Mouse (Mus musculus): ENCODE data around the gene Rxrb. TPM values are rescaled to one million over a fixed set of nuclear protein-coding genes. Genes with fewer than 3 reads are reported as not detected.

The Rxrb gene
- total RNA-seq, 2 experiments from 2014 or later: 81.9 to 87.8 TPM

DNA sequence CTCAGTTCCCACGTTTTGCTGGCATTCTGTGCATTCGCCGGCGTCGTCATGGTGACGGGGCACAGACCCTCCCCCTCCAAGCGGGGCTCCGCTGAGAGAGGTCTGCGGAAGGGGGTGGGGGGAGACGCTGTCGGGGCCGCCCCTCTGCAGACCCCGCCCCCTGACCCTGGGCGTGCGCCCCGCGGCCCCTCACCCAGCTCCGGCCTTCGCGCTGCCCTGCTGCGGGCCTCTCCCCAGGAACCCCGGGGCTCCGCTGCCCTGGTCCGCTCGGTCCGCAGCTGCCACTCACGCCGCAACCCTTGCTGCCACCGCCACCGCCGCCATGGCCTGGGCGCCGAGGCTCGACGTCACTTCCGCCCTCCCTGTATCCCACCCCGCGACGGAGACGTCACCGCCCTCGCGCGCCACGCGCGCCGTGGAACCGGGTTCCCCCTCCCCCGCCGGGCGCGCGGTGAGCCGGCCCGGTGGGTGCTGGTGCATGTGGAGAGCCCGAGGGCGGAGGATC, 7.2 kb upstream of the Rxrb start, which contains the start of gene Ring1:
TSS of gene Ring1 (minus strand) at position 364 of the 505 bp plus-strand sequence.
- DNase-seq (ENCODE audit: low spot score in 2 of 2): peak; percentile 91 to 93
- intact Hi-C loops (cut with DNase I): no loop called here

- no peak for DNase-seq (ENCODE audit: low spot score in 2 of 2)
- intact Hi-C loops (cut with DNase I): no loop called here
Measured at GRCm38 (mm10) chr17:34024861-34025755, 6.5 kb upstream of the Rxrb start.

DNA sequence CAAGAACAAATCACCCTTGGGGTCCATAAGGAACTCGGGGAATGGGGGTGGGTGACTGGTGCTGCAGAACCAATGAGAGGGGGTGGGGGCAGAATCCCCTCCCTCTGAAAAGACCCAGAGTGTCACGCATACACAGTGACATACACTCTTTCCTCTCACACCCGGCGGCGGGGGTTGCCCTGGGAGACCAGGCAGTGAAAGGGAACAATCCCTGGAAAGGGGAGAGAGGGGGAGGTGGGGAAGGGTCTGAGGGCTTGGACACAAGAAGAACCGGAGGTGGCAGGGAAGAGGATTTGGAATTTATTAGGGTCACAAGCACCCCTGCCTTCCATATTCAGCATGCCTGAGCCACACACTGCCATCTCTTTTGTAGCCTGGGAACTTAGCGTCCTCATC, 5.9 kb upstream of the Rxrb start:
- DNase-seq (ENCODE audit: low spot score in 2 of 2): no peak
- intact Hi-C loops (cut with DNase I): no loop called here

- intact Hi-C loops (cut with DNase I): no loop called here
- no peak for DNase-seq (ENCODE audit: low spot score in 2 of 2)
Measured at GRCm38 (mm10) chr17:34026221-34026620, 5.4 kb upstream of the Rxrb start.

- intact Hi-C loops (cut with DNase I): no loop called here
- no peak for DNase-seq (ENCODE audit: low spot score in 2 of 2)
Measured at GRCm38 (mm10) chr17:34026917-34027655, 4.5 kb upstream of the Rxrb start.

DNA sequence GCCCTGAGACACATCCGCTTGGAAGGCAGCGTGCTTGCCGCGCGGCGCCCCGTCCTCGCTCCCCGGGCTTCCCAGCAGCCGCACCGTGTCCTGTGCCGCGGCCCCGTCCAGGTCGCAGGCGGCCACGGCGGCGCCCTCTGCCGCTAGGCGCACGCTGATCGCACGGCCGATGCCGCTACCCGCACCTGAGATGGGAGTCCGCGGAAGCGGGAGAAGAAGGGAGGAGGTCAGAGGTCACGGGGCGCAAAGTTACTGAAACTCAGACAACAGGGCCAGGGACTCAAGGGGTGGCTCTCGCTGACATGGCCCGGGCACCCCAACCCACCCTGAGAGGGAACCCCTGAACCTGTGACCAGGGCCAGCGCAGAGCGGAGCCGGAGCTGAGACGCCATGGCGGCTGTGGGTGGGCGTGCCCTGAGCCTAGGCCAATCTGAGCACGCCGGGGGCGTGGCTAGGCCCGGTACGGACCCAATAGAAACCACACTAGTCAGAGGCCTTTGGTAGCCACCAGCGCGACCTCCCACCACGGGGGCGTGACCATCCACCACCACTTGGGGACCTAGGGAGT, 3.9 kb upstream of the Rxrb start, which contains the start of gene H2-Ke6:
TSS of gene H2-Ke6 (minus strand) at position 405 of the 568 bp plus-strand sequence.
- intact Hi-C loops (cut with DNase I): no loop called here
- peak; percentile 87 to 88 for DNase-seq (ENCODE audit: low spot score in 2 of 2)

- intact Hi-C loops (cut with DNase I): no loop called here
Measured at GRCm38 (mm10) chr17:34028501-34029149, 3.0 kb upstream of the Rxrb start.

DNA sequence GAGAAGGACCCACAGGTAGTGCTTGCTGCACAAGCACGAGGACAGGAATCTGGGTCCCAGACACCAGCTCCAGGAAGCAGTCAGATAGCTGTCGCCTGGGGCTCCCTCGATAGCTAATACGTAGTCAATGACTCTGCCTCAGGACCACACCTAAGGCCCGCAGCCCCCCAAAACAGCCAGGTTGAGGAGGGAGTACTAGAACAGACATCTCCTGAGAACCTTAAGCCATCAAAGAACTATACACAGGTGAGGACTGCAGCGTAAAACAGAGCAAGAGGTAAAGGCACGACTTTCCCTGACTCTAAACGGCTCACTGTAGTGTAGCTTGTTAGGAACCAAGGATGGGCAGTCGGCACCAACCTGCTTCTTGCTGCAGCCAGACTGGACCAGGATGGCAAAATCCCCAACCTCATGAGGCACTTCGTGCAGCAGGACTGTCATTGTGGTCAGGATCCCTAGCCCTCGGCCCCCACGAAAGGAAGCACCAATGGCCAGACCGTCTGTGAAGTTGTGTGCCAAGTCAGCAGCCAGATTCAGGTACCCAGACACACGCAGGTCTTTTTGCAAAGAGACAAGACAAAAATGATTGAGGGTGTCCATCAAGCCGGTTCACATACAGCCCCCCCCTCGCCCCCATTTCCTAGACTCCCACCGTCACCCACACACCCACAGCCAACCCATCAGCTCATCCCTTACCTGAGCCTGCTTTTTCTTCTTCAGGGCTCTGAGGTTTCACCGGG, 2.3 kb upstream of the Rxrb start:
- DNase-seq (ENCODE audit: low spot score in 2 of 2): no peak
- intact Hi-C loops (cut with DNase I): no loop called here

More at GRCm38 (mm10) chr17:34028501-34029149, 3.0 kb upstream of the Rxrb start:
- DNase-seq (ENCODE audit: low spot score in 2 of 2): no peak

GRCm38 (mm10) chr17:34029890-34030595, 1.6 kb upstream of the Rxrb start:
- intact Hi-C loops (cut with DNase I): loop anchor here (10.0 kb wide), 1 partner anchor 565 kb away; the partner anchor contains the start of genes Ager and Pbx2
- DNase-seq (ENCODE audit: low spot score in 2 of 2): peak in 1 of 2 experiments; percentile 4

GRCm38 (mm10) chr17:34030861-34031326, 718 bp upstream of the Rxrb start:
- intact Hi-C loops (cut with DNase I): loop anchor here (1.0 to 10.0 kb wide), 2 partner anchors 88 to 564 kb away; partner anchors contain the start of genes Ager, H2-DMa and Pbx2
- no peak for DNase-seq (ENCODE audit: low spot score in 2 of 2)

GRCm38 (mm10) chr17:34032174-34032632, 591 bp downstream of the Rxrb start:
- no peak for DNase-seq (ENCODE audit: low spot score in 2 of 2)
- intact Hi-C loops (cut with DNase I): loop anchor here (10.0 kb wide), 1 partner anchor 563 kb away; the partner anchor contains the start of genes Ager and Pbx2

DNA sequence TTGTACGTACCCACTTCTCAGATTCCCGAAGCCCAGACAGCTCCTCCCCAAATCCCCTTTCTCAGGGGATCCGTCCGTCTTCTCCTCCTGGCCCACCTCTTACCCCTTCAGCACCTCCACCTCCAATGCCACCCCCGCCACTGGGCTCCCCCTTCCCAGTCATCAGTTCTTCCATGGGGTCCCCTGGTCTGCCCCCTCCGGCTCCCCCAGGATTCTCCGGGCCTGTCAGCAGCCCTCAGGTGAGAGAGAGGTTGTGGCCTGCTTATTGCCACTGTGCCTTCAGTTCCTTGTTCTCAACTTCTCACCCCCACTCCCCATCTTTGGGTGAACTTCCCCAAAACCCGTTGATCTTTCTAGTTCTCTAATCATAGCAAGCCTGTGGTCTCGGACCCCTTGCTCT, 1.2 kb downstream of the Rxrb start:
- no peak for DNase-seq (ENCODE audit: low spot score in 2 of 2)
- intact Hi-C loops (cut with DNase I): loop anchor here (10.0 kb wide), 1 partner anchor 562 kb away; the partner anchor contains the start of genes Ager and Pbx2

- DNase-seq (ENCODE audit: low spot score in 2 of 2): no peak
- intact Hi-C loops (cut with DNase I): loop anchor here (10.0 kb wide), 1 partner anchor 561 kb away; the partner anchor contains the start of genes Ager and Pbx2
Measured at GRCm38 (mm10) chr17:34033441-34033840, 1.8 kb downstream of the Rxrb start.

DNA sequence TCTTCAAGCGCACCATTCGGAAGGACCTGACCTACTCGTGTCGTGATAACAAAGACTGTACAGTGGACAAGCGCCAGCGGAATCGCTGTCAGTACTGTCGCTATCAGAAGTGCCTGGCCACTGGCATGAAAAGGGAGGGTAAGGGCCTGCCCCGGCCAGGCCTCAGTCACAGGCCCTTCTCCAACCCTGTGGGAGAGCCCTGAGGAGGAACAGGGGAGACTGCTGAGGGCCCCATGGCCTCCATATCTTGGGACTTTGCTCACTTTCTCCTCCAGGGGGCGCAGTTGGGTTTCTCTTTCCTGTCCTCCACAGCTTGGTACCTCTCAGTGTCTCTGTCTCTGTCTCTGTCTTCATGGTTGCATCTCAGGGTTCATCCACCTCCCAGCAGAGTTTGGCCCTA, 2.5 kb downstream of the Rxrb start:
- intact Hi-C loops (cut with DNase I): loop anchor here (10.0 kb wide), 1 partner anchor 561 kb away; the partner anchor contains the start of genes Ager and Pbx2
- DNase-seq (ENCODE audit: low spot score in 2 of 2): no peak

DNA sequence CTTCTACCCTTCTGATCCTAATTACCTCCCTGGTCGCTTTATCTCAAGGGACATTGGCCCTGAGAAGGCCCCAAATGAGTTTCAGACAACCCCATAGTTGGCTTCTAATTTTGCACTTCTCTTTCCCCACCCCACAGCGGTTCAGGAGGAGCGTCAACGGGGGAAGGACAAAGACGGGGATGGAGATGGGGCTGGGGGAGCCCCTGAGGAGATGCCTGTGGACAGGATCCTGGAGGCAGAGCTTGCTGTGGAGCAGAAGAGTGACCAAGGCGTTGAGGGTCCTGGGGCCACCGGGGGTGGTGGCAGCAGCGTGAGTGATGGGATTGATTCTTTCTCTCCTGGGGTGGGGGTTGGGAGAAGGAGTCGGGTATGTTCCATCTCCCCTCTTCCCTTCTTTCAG, 3.9 kb downstream of the Rxrb start:
- DNase-seq (ENCODE audit: low spot score in 2 of 2): no peak
- intact Hi-C loops (cut with DNase I): loop anchor here (10.0 kb wide), 1 partner anchor 559 kb away; the partner anchor contains the start of genes Ager and Pbx2

- intact Hi-C loops (cut with DNase I): loop anchor here (10.0 kb wide), 1 partner anchor 558 kb away; the partner anchor contains the start of genes Ager and Pbx2
- DNase-seq (ENCODE audit: low spot score in 2 of 2): no peak
Measured at GRCm38 (mm10) chr17:34036647-34037046, 5.0 kb downstream of the Rxrb start.

DNA sequence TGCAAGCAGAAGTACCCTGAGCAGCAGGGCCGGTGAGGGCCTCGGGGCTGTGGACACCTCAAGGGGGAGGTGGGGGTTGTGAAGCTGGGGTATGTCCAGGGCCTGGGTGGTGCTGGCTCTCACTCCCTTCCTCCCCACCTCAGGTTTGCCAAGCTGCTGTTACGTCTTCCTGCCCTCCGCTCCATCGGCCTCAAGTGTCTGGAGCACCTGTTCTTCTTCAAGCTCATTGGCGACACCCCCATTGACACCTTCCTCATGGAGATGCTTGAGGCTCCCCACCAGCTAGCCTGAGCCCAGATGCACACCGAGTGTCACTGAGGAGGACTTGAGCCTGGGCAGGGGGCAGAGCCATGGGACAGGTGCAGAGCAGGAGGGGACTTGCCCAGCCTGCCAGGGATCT, 5.6 kb downstream of the Rxrb start:
- intact Hi-C loops (cut with DNase I): loop anchor here (10.0 kb wide), 1 partner anchor 558 kb away; the partner anchor contains the start of genes Ager and Pbx2
- DNase-seq (ENCODE audit: low spot score in 2 of 2): no peak

All from left cerebral cortex, postnatal 36 days (tissue).